Mouse (Mus musculus) heart, embryonic 15.5 days (tissue): ENCODE data around the gene Gm10718. TPM values are rescaled to one million over a fixed set of nuclear protein-coding genes. Genes with fewer than 3 reads are reported as not detected.
"Not testable (repeated sequence)": the region's sequence is repeated elsewhere in the genome, so short reads cannot be mapped to it uniquely, and the experiment has no call there.

ENCODE experiments used
- ATAC-seq: fragments of 200-750 bp; cut with Nextera tagmentation; replicated peaks from 2 replicates; pipeline ENCODE4 v1.8.0; 2017; ENCODE audit warnings: low read depth, moderate TSS enrichment; ENCODE audit not compliant: insufficient number of reproducible peaks, insufficient read depth, low FRiP score
- H3K27ac ChIP-seq: fragments of 300-500 bp; sonication (generic); 2 replicates; pipeline ENCODE4 v1.5.1; 2015; ENCODE audit warnings: mild to moderate bottlenecking, inconsistent platforms
- H3K27me3 ChIP-seq: fragments of 300-500 bp; sonication (generic); 2 replicates; pipeline ENCODE4 v1.6.1; 2015; ENCODE audit warnings: inconsistent platforms
- H3K36me3 ChIP-seq: fragments of 300-500 bp; sonication (generic); 2 replicates; pipeline ENCODE4 v1.6.1; 2015; ENCODE audit warnings: mild to moderate bottlenecking, inconsistent platforms
- H3K4me1 ChIP-seq: fragments of 300-500 bp; sonication (generic); replicated peaks from 2 replicates; pipeline ENCODE4 v1.6.1; 2015; ENCODE audit warnings: inconsistent platforms
- H3K4me2 ChIP-seq: fragments of 300-500 bp; sonication (generic); 2 replicates; pipeline ENCODE4 v1.6.1; 2015; ENCODE audit warnings: inconsistent platforms, mild to moderate bottlenecking, moderate library complexity
- H3K4me3 ChIP-seq: fragments of 300-500 bp; sonication (generic); 2 replicates; pipeline ENCODE4 v1.5.1; 2015; ENCODE audit warnings: mild to moderate bottlenecking, inconsistent platforms
- H3K9ac ChIP-seq: fragments of 300-500 bp; sonication (generic); 2 replicates; pipeline ENCODE4 v1.6.1; 2015; ENCODE audit warnings: mild to moderate bottlenecking, inconsistent platforms
- H3K9me3 ChIP-seq: fragments of 300-500 bp; sonication (generic); replicated peaks from 2 replicates; pipeline ENCODE4 v1.6.1; 2016; ENCODE audit warnings: inconsistent platforms
- WGBS: fragments of 180-500 bp; shearing (Covaris S2); methylation state at CpG from one replicate; pipeline ENCODE4 v1.1.7; 2015; ENCODE audit warnings: mixed read lengths; 5-methylcytosine and 5-hydroxymethylcytosine counted together
- microRNA-seq: library from miRNA; unstranded; fragments of <30 nt; microRNA quantifications from one replicate; pipeline ENCODE4, GENCODE M21; 2016
- polyA plus RNA-seq: library from polyadenylated mRNA; unstranded; fragments of >200 nt; fragmentation: Nextera tagmentation; extraction: Ambion mirVana; gene quantifications from 2 replicates; pipeline ENCODE4 v1.2.1, GENCODE M21; 2015

Gene Gm10718
- polyA plus RNA-seq, 1 experiment from 2014 or later = 0.54 TPM

DNA sequence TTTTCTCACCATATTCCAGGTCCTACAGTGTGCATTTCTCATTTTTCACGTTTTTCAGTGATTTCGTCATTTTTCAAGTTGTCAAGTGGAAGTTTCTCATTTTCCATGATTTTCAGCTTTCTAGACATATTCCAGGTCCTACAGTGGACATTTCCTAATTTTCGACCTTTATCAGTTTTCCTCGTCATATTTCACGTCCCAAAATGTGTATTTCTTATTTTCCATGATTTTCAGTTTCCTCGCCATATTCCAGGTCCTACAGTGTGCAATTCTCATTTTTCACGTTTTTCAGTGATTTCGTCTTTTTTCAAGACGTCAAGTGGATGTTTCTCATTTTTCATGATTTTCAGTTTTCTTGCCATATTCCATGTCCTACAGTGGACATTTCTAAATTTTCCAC lies 3.9 kb downstream of the Gm10718 start:
- H3K9ac ChIP-seq, H3K4me2 ChIP-seq, H3K9me3 ChIP-seq, H3K27ac ChIP-seq, H3K4me3 ChIP-seq, H3K27me3 ChIP-seq, H3K36me3 ChIP-seq, H3K4me1 ChIP-seq, ATAC-seq: not testable (repeated sequence)
- 63% methylated on average over 9 of the region's 9 CpGs for WGBS

DNA sequence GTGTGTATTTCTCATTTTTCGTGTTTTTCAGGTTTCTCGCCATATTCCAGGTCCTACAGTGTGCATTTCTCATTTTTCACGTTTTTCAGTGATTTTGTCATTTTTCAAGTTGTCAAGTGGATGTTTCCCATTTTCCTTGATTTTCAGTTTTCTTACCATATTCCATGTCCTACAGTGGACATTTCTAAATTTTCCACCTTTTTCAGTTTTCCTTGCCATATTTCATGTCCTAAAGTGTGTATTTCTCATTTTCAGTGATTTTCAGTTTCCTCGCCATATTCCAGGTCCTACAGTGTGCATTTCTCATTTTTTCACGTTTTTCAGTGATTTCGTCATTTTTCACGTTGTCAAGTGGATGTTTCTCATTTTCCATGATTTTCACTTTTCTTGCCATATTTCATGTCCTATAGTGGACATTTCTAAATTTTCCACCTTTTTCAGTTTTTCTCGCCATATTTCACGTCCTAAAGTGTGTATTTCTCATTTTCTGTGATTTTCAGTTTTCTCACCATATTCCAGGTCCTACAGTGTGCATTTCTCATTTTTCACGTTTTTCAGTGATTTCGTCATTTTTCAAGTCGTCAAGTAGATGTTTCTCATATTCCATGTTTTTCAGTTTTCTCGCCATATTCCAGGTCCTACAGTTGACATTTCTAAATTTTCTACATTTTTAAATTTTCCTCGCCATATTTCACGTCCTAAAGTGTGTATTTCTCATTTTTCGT lies 6.1 kb downstream of the Gm10718 start:
- not testable (repeated sequence) for H3K27me3 ChIP-seq, H3K4me2 ChIP-seq, H3K9me3 ChIP-seq, H3K36me3 ChIP-seq, H3K27ac ChIP-seq, H3K4me1 ChIP-seq, ATAC-seq, H3K4me3 ChIP-seq, H3K9ac ChIP-seq
- 59% methylated on average over 13 of the region's 16 CpGs for WGBS

DNA sequence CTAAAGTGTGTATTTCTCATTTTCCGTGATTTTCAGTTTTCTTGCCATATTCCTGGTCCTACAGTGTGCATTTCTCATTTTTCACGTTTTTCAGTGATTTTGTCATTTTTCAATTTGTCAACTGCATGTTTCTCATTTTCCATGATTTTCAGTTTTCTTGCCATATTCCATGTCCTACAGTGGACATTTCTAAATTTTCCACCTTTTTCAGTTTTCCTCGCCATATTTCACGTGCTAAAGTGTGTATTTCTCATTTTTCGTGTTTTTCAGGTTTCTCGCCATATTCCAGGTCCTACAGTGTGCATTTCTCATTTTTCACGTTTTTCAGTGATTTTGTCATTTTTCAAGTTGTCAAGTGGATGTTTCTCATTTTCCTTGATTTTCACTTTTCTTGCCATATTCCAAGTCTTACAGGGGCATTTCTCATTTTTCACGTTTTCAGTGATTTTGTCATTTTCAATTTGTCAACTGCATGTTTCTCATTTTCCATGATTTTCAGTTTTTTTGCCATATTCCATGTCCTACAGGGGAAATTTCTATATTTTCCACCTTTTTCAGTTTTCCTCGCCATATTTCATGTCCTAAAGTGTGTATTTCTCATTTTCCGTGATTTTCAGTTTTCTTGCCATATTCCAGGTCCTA lies 7.5 kb downstream of the Gm10718 start:
- H3K4me3 ChIP-seq, H3K36me3 ChIP-seq, H3K4me2 ChIP-seq, H3K27me3 ChIP-seq, H3K9me3 ChIP-seq, ATAC-seq, H3K27ac ChIP-seq, H3K4me1 ChIP-seq, H3K9ac ChIP-seq: not testable (repeated sequence)
- 72% methylated on average over 4 of the region's 10 CpGs for WGBS

DNA sequence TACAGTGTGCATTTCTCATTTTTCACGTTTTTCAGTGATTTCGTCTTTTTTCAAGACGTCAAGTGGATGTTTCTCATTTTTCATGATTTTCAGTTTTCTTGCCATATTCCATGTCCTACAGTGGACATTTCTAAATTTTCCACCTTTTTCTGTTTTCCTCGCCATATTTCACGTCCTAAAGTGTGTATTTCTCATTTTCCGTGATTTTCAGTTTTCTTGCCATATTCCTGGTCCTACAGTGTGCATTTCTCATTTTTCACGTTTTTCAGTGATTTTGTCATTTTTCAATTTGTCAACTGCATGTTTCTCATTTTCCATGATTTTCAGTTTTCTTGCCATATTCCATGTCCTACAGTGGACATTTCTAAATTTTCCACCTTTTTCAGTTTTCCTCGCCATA lies 11.0 kb downstream of the Gm10718 start, which contains the start of gene Gm17535:
Gm17535 (plus strand) TSS at position 301 of the 400 bp plus-strand sequence.
- not testable (repeated sequence) for H3K4me2 ChIP-seq, H3K27ac ChIP-seq, H3K36me3 ChIP-seq, H3K4me1 ChIP-seq, H3K27me3 ChIP-seq, H3K9ac ChIP-seq, H3K9me3 ChIP-seq, ATAC-seq, H3K4me3 ChIP-seq
- WGBS = 47% methylated on average over 1 of the region's 8 CpGs

DNA sequence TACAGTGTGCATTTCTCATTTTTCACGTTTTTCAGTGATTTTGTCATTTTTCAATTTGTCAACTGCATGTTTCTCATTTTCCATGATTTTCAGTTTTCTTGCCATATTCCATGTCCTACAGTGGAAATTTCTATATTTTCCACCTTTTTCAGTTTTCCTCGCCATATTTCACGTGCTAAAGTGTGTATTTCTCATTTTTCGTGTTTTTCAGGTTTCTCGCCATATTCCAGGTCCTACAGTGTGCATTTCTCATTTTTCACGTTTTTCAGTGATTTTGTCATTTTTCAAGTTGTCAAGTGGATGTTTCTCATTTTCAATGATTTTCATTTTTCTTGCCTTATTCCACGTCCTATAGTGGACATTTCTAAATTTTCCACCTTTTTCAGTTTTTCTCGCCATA lies 13.2 kb downstream of the Gm10718 start, which contains the start of gene Gm10715:
Gm10715 (plus strand) TSS at position 301 of the 400 bp plus-strand sequence.
- not testable (repeated sequence) for ATAC-seq, H3K4me1 ChIP-seq, H3K4me3 ChIP-seq, H3K9ac ChIP-seq, H3K27me3 ChIP-seq, H3K9me3 ChIP-seq, H3K4me2 ChIP-seq, H3K36me3 ChIP-seq, H3K27ac ChIP-seq
- 73% methylated on average over 8 of the region's 8 CpGs for WGBS

DNA sequence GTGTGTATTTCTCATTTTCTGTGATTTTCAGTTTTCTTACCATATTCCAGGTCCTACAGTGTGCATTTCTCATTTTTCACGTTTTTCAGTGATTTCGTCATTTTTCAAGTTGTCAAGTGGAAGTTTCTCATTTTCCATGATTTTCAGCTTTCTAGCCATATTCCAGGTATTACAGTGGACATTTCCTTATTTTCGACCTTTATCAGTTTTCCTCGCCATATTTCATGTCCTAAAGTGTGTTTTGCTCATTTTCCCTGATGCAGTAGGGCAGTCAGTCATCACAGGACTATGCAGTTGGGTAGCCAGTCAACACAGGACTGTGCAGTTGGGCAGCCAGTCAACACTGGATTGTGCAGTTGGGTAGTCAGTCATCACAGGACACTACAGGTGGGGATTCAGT lies 14.8 kb downstream of the Gm10718 start:
- not testable (repeated sequence) for H3K9me3 ChIP-seq, H3K4me1 ChIP-seq, H3K36me3 ChIP-seq, ATAC-seq, H3K4me3 ChIP-seq, H3K9ac ChIP-seq, H3K4me2 ChIP-seq, H3K27me3 ChIP-seq, H3K27ac ChIP-seq
- WGBS = 57% methylated on average over 4 of the region's 4 CpGs

Small RNAs within 50 kb of the gene (microRNA-seq; reads per million reads assigned to microRNA genes)
- not detected for gene Mir101c

Other genes starting within 250 kb of the Gm10718 start
- gene Gm10722, start 22.6 kb upstream of the Gm10718 start, polyA plus RNA-seq = not detected in 2 replicates
- gene Gm11168, start 20.2 kb upstream of the Gm10718 start, polyA plus RNA-seq = not detected in 2 replicates
- gene Gm10721, start 10.4 kb upstream of the Gm10718 start, polyA plus RNA-seq = not detected in 2 replicates
- gene Gm10720, start 7.9 kb upstream of the Gm10718 start, polyA plus RNA-seq = 0.23 TPM in 1 of 2 replicates, not detected in the other
- gene Gm10719, start 6.1 kb upstream of the Gm10718 start, polyA plus RNA-seq = 0.19 and 0.34 TPM in 2 replicates
- gene Gm10717, start 1.9 kb downstream of the Gm10718 start, polyA plus RNA-seq = 0.22 TPM in 1 of 2 replicates, not detected in the other
- gene Gm17535, start 11.1 kb downstream of the Gm10718 start, polyA plus RNA-seq = not detected in 2 replicates
- not detected in 2 replicates for gene Gm10715, start 13.3 kb downstream of the Gm10718 start, polyA plus RNA-seq